8 mouse cellular contexts compared by ENCODE assay signal in the genomic region with DNA sequence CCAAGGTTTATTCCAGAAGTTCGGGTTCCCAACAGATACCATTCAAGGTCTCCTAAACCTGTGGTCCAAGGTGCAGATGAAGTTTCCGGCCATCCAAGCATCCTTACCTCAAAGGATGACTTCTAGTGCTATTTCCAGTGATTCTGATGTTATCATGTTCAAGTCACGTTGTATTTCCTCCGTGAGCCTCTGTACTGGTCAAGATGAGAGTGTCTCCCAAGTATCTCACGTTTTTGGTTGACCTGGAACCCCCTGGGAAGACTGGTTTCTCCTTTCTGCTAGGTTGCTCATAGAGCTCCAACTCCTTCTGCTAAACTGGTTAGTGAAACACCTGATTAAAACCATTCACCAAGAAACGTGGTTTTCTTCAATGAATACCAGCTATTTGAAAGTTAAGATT. TPM values are rescaled to one million over a fixed set of nuclear protein-coding genes. Genes with fewer than 3 reads are reported as not detected.
DNase-seq lines count a peak whose midpoint lies in the region; ATAC-seq and TF ChIP-seq lines count a peak whose summit lies in the region.

No protein-coding gene starts in this region.

- TF ChIP-seq EP300 in CH12.LX (IDR thresholded peaks at IDR 0.05; ENCODE audit: low read length) = no peak
- TF ChIP-seq EP300 in liver, embryonic 14.5 days (IDR thresholded peaks at IDR 0.05; ENCODE audit: low read depth) = no peak

- no peak overlapping the region for H3K4me3 ChIP-seq in hindbrain, embryonic 12.5 days
- no peak overlapping the region for H3K4me3 ChIP-seq in hindbrain, embryonic 11.5 days (ENCODE audit: low read depth, low read length)
- no peak overlapping the region for H3K4me3 ChIP-seq in CH12.LX (replicated peaks in 1 of 3; ENCODE audit: low read depth in 2 of 3, low read length in 2 of 3, poor library complexity in 1 of 3)
- no peak overlapping the region for H3K4me3 ChIP-seq in liver, embryonic 14.5 days (ENCODE audit: insufficient read depth in 1 of 2, low read depth in 2 of 2, low read length in 2 of 2)

- dilution Hi-C loops in CH12.LX (cut with MboI; ENCODE audit: extremely low pct_ligation_motif_present, extremely low pct_unique_long_range_greater_than_20kb, low sequenced_read_pairs) = no loop called here

- no peaks in the 10 kb centered on the region for H3K79me2 ChIP-seq in CH12.LX (replicated peaks; ENCODE audit: control insufficient read depth, extremely low read depth, insufficient read depth, poor library complexity, severe bottlenecking)

- H3K27ac ChIP-seq in hindbrain, embryonic 12.5 days = no peak overlapping the region
- H3K27ac ChIP-seq in hindbrain, embryonic 11.5 days (ENCODE audit: low read depth, low read length) = no peak overlapping the region
- H3K27ac ChIP-seq in CH12.LX (ENCODE audit: insufficient read depth, low read depth) = no peak overlapping the region
- no peak overlapping the region for H3K27ac ChIP-seq in liver, embryonic 14.5 days

- no peaks in the 10 kb centered on the region for H3K27me3 ChIP-seq in hindbrain, embryonic 12.5 days
- H3K27me3 ChIP-seq in hindbrain, embryonic 11.5 days (ENCODE audit: control insufficient read depth, insufficient read depth, low read length) = peaks cover 2% of the 10 kb centered on the region; the same call in 1 of the 2 replicates
- peaks cover 23% of the 10 kb centered on the region for H3K27me3 ChIP-seq in CH12.LX (replicated peaks)
- H3K27me3 ChIP-seq in liver, embryonic 14.5 days (ENCODE audit: control insufficient read depth, insufficient read depth, low read length) = no peaks in the 10 kb centered on the region

- no peak overlapping the region for H3K9ac ChIP-seq in hindbrain, embryonic 12.5 days
- H3K9ac ChIP-seq in hindbrain, embryonic 11.5 days (ENCODE audit: low read depth, low read length) = no peak overlapping the region
- H3K9ac ChIP-seq in CH12.LX (ENCODE audit: insufficient read depth, low read depth) = no peak overlapping the region; the same call in 1 of the 2 replicates
- no peak overlapping the region for H3K9ac ChIP-seq in liver, embryonic 14.5 days (replicated peaks)

- WGBS in hindbrain, embryonic 12.5 days = 36% methylated on average over 6 of the region's 6 CpGs
- WGBS in hindbrain, embryonic 11.5 days = 42% methylated on average over 6 of the region's 6 CpGs
- 19% methylated on average over 6 of the region's 6 CpGs for WGBS in liver, embryonic 14.5 days (ENCODE audit: insufficient replicate concordance)

- no peaks in the 10 kb centered on the region for H3K36me3 ChIP-seq in hindbrain, embryonic 12.5 days
- H3K36me3 ChIP-seq in hindbrain, embryonic 11.5 days (ENCODE audit: control insufficient read depth, insufficient read depth, low read length) = no peaks in the 10 kb centered on the region
- H3K36me3 ChIP-seq in CH12.LX (replicated peaks in 1 of 2; ENCODE audit: control insufficient read depth in 1 of 2, insufficient read depth in 1 of 2, low read length in 1 of 2) = no peaks in the 10 kb centered on the region
- no peaks in the 10 kb centered on the region for H3K36me3 ChIP-seq in liver, embryonic 14.5 days (replicated peaks; ENCODE audit: control insufficient read depth, insufficient read depth, low read depth)

- no peak for TF ChIP-seq CTCF in CH12.LX (conservative IDR thresholded peaks at IDR 0.05 in 1 of 2, IDR thresholded peaks at IDR 0.05 in 1 of 2; ENCODE audit: low read depth in 2 of 2, low read length in 2 of 2)
- TF ChIP-seq CTCF in liver, embryonic 14.5 days (IDR thresholded peaks at IDR 0.05; ENCODE audit: low read depth) = no peak

- TF ChIP-seq POLR2A in CH12.LX (IDR thresholded peaks at IDR 0.05; ENCODE audit: low read depth, low read length) = no peak

- in situ Hi-C loops in CH12.LX (cut with MboI; ENCODE audit: low pct_ligation_motif_present, low pct_unique_long_range_greater_than_20kb, low sequenced_read_pairs) = no loop called here

- peak overlapping the region; percentile 70; the same call in 1 of the 2 replicates for H3K4me2 ChIP-seq in hindbrain, embryonic 12.5 days (replicated peaks)
- no peak overlapping the region for H3K4me2 ChIP-seq in hindbrain, embryonic 11.5 days (replicated peaks; ENCODE audit: low read depth, low read length)
- peak overlapping the region; percentile 72; the same call in 1 of the 2 replicates for H3K4me2 ChIP-seq in CH12.LX (ENCODE audit: insufficient read depth, low read depth, poor library complexity, severe bottlenecking)
- peak overlapping the region; percentile 57 for H3K4me2 ChIP-seq in liver, embryonic 14.5 days (ENCODE audit: low read depth)

- no peak for DNase-seq in hindbrain, embryonic 11.5 days (ENCODE audit: low spot score)
- DNase-seq in A20 (ENCODE audit: low read depth, low spot score) = peak; percentile 38
- DNase-seq in CH12.LX (ENCODE audit: extremely low read depth) = no peak
- no peak for DNase-seq in liver, embryonic 14.5 days (ENCODE audit: low read depth in 3 of 3, low spot score in 3 of 3)
- no peak for DNase-seq in adrenal gland, adult 8-10 months
- DNase-seq in gastrocnemius, adult 8-10 months (ENCODE audit: low spot score in 2 of 2) = no peak
- no peak for DNase-seq in layer of hippocampus, postnatal 25 days (ENCODE audit: extremely low spot score in 1 of 2, low spot score in 1 of 2)

- no peaks in the 10 kb centered on the region for H3K9me3 ChIP-seq in hindbrain, embryonic 12.5 days (replicated peaks)
- no peaks in the 10 kb centered on the region for H3K9me3 ChIP-seq in hindbrain, embryonic 11.5 days (ENCODE audit: control insufficient read depth, low read length)
- peaks cover 7% of the 10 kb centered on the region for H3K9me3 ChIP-seq in CH12.LX (replicated peaks; ENCODE audit: low read length)
- no peaks in the 10 kb centered on the region for H3K9me3 ChIP-seq in liver, embryonic 14.5 days (ENCODE audit: control insufficient read depth, low read length)

- ATAC-seq in hindbrain, embryonic 12.5 days (ENCODE audit: low FRiP score) = no peak
- ATAC-seq in hindbrain, embryonic 11.5 days (ENCODE audit: low FRiP score) = no peak
- ATAC-seq in liver, embryonic 14.5 days (ENCODE audit: insufficient read depth) = no peak

- no peak for TF ChIP-seq RAD21 in CH12.LX (IDR thresholded peaks at IDR 0.05; ENCODE audit: low read depth, low read length)

- H3K4me1 ChIP-seq in hindbrain, embryonic 12.5 days = 0 out of 2 replicates have a peak, but pooled peaks cover 3% of the 10 kb centered on the region
- no peaks in the 10 kb centered on the region for H3K4me1 ChIP-seq in hindbrain, embryonic 11.5 days (replicated peaks; ENCODE audit: control insufficient read depth, insufficient read depth, low read length)
- H3K4me1 ChIP-seq in CH12.LX (ENCODE audit: control insufficient read depth in 1 of 2, insufficient read depth in 2 of 2) = peaks cover 4 to 15% of the 10 kb centered on the region in 2 experiments; a peak in 3 of 4 replicates
- H3K4me1 ChIP-seq in liver, embryonic 14.5 days (replicated peaks; ENCODE audit: control insufficient read depth in 2 of 2, insufficient read depth in 2 of 2, low read length in 1 of 2) = peaks cover 0 to 8% of the 10 kb centered on the region in 2 experiments; a peak in 1 of 4 replicates

TF ChIP-seq in CH12.LX, 34 proteins besides CTCF, POLR2A, EP300 and RAD21 (continues in another document):
- TF ChIP-seq TCF12 (IDR thresholded peaks at IDR 0.05; ENCODE audit: low read depth, low read length) (no peak), ZNF384 (IDR thresholded peaks at IDR 0.05; ENCODE audit: low read depth, low read length) (no peak), UBTF (IDR thresholded peaks at IDR 0.05; ENCODE audit: low read depth, low read length) (no peak), ETS1 (conservative IDR thresholded peaks at IDR 0.05; ENCODE audit: low read depth, low read length) (no peak), MEF2A (IDR thresholded peaks at IDR 0.05; ENCODE audit: borderline replicate concordance, low read depth, low read length) (no peak), BHLHE40 (IDR thresholded peaks at IDR 0.05; ENCODE audit: low read depth, low read length) (no peak), MAFK (IDR thresholded peaks at IDR 0.05; ENCODE audit: insufficient replicate concordance, low read length) (no peak), ZMIZ1 (IDR thresholded peaks at IDR 0.05; ENCODE audit: low read depth, low read length) (no peak), KAT2A (IDR thresholded peaks at IDR 0.05; ENCODE audit: insufficient replicate concordance, low read length) (no peak), TBP (conservative IDR thresholded peaks at IDR 0.05; ENCODE audit: low read depth, low read length) (no peak), ZC3H11A (IDR thresholded peaks at IDR 0.05; ENCODE audit: low read depth, low read length) (no peak), PAX5 (IDR thresholded peaks at IDR 0.05; ENCODE audit: low read length) (no peak), JUND (conservative IDR thresholded peaks at IDR 0.05; ENCODE audit: low read depth, low read length) (no peak), MXI1 (IDR thresholded peaks at IDR 0.05; ENCODE audit: low read depth, low read length) (no peak), MAZ (IDR thresholded peaks at IDR 0.05; ENCODE audit: low read depth, low read length) (no peak), POLR2AphosphoS2 (IDR thresholded peaks at IDR 0.05; ENCODE audit: low read depth, low read length) (no peak)

RNA-seq across cellular contexts. Expression of gene Asb13, which starts 0.7 kb away (rescaled TPM):
- polyA plus RNA-seq in hindbrain, embryonic 12.5 days (2016; fragmentation: Nextera tagmentation; extraction: Ambion mirVana) = 11.4 and 12.9 TPM in 2 replicates
- polyA plus RNA-seq in hindbrain, embryonic 11.5 days (2014; fragmentation: Nextera tagmentation; extraction: Ambion mirVana) = 7.8 and 13.2 TPM in 2 replicates
- total RNA-seq in CH12.LX (2012; rRNA removed) (1.4 TPM in 2 replicates), CH12.LX (2014; rRNA removed) (0.78 and 0.86 TPM in 2 replicates)
- polyA plus RNA-seq in CH12.LX (2012; ENCODE audit: insufficient read length, low read depth) = 1.7 and 2.0 TPM in 2 replicates
- 2.3 TPM in 2 replicates for polyA plus RNA-seq in liver, embryonic 14.5 days (2012; rRNA removed)
- polyA plus RNA-seq in liver, embryonic 14.5 days (2014; fragmentation: Nextera tagmentation; extraction: Ambion mirVana) = 1.6 and 1.7 TPM in 2 replicates
- 10 to 100 TPM; 13.7 to 22.5 (median 20.0) TPM for total RNA-seq in adrenal gland, adult 8-10 months (2022)
- 10 to 100 TPM; 12.1 to 14.7 (median 13.0) TPM for total RNA-seq in gastrocnemius, adult 8-10 months (2022)
- 10 to 100 TPM; 28.0 to 34.8 TPM for total RNA-seq in layer of hippocampus, postnatal 25 days (2021)

RNA-seq across cellular contexts. Expression of gene Fam208b, which starts 22.2 kb away (rescaled TPM):
- polyA plus RNA-seq in hindbrain, embryonic 12.5 days (2016; fragmentation: Nextera tagmentation; extraction: Ambion mirVana) = 28.6 and 29.4 TPM in 2 replicates
- 21.1 and 37.2 TPM in 2 replicates for polyA plus RNA-seq in hindbrain, embryonic 11.5 days (2014; fragmentation: Nextera tagmentation; extraction: Ambion mirVana)
- total RNA-seq in CH12.LX (2012; rRNA removed) (12.5 and 13.2 TPM in 2 replicates), CH12.LX (2014; rRNA removed) (28.1 and 36.5 TPM in 2 replicates)
- 19.8 and 26.4 TPM in 2 replicates for polyA plus RNA-seq in CH12.LX (2012; ENCODE audit: insufficient read length, low read depth)
- polyA plus RNA-seq in liver, embryonic 14.5 days (2012; rRNA removed) = 2.5 and 4.2 TPM in 2 replicates
- polyA plus RNA-seq in liver, embryonic 14.5 days (2014; fragmentation: Nextera tagmentation; extraction: Ambion mirVana) = 3.5 and 5.2 TPM in 2 replicates
- 10 to 100 TPM; 23.8 to 31.9 (median 28.3) TPM for total RNA-seq in adrenal gland, adult 8-10 months (2022)
- total RNA-seq in gastrocnemius, adult 8-10 months (2022) = 10 to 100 TPM in 1 of 4 experiments, 1 to 10 TPM in 3; 7.1 to 11.8 (median 7.6) TPM
- 10 to 100 TPM; 22.3 to 29.4 TPM for total RNA-seq in layer of hippocampus, postnatal 25 days (2021)

Comparison
In these comparisons a context has a peak if more than half of its experiments do, and no peak if none do; other contexts are left out.
1. RNA of gene Asb13, which starts 0.7 kb away (total RNA-seq): 28.0 to 34.8 TPM in layer of hippocampus, postnatal 25 days, 13.7 to 22.5 TPM in adrenal gland, adult 8-10 months and 12.1 to 14.7 TPM in gastrocnemius, adult 8-10 months; 0.78 to 1.4 TPM in CH12.LX; every median in the first group is over 4 times any median in the second.